Mouse (Mus musculus): ENCODE results near the gene Mbd3. TPM values are rescaled to one million over a fixed set of nuclear protein-coding genes. Genes with fewer than 3 reads are reported as not detected.

Mbd3 gene
- polyA plus RNA-seq, 1 experiment from 2014 or later, result 125 TPM

GRCm38 (mm10) chr10:80392687-80393086, 6.7 kb downstream of the Mbd3 start:
- Histone ChIP-seq H3K27me3 (ENCODE audit: control insufficient read depth, insufficient read depth, low read length) (no peaks in the 10 kb centered on the region), H3K9me3 (ENCODE audit: control insufficient read depth, low read length) (no peaks in the 10 kb centered on the region), H3K4me3 (ENCODE audit: control insufficient read depth in 1 of 2, insufficient read depth in 1 of 2, low read depth in 1 of 2, low read length in 2 of 2) (no peak overlapping the region), H3K36me3 (ENCODE audit: control insufficient read depth, insufficient read depth, low read length) (peaks cover 59% of the 10 kb centered on the region), H3K4me1 (ENCODE audit: control insufficient read depth in 2 of 2, insufficient read depth in 2 of 2, low read length in 2 of 2) (peaks cover 13 to 18% of the 10 kb centered on the region in 2 experiments), H3K4me2 (ENCODE audit: low read length) (no peak overlapping the region), H3K9ac (ENCODE audit: low read length) (no peak overlapping the region), H3K27ac (replicated peaks in 1 of 2; ENCODE audit: control insufficient read depth in 1 of 2, insufficient read depth in 1 of 2, low read depth in 2 of 2, low read length in 2 of 2) (no peak overlapping the region)
- whole genome bisulfite sequencing, result 88% methylated on average over 4 of the region's 5 CpGs
- ATAC-seq (ENCODE audit: insufficient number of reproducible peaks, insufficient read depth, low FRiP score, low read depth), result no peak

- no peaks in the 10 kb centered on the region for H3K9me3 ChIP-seq (ENCODE audit: control insufficient read depth, low read length)
- H3K9ac ChIP-seq (ENCODE audit: low read length), result no peak overlapping the region
- H3K27me3 ChIP-seq (ENCODE audit: control insufficient read depth, insufficient read depth, low read length), result no peaks in the 10 kb centered on the region
- peaks cover 54% of the 10 kb centered on the region for H3K36me3 ChIP-seq (ENCODE audit: control insufficient read depth, insufficient read depth, low read length)
- WGBS, result 82% methylated on average over 9 of the region's 9 CpGs
- peaks cover 7 to 8% of the 10 kb centered on the region in 2 experiments for H3K4me1 ChIP-seq (ENCODE audit: control insufficient read depth in 2 of 2, insufficient read depth in 2 of 2, low read length in 2 of 2)
- no peak overlapping the region for H3K27ac ChIP-seq (replicated peaks in 1 of 2; ENCODE audit: control insufficient read depth in 1 of 2, insufficient read depth in 1 of 2, low read depth in 2 of 2, low read length in 2 of 2)
- no peak overlapping the region for H3K4me3 ChIP-seq (ENCODE audit: control insufficient read depth in 1 of 2, insufficient read depth in 1 of 2, low read depth in 1 of 2, low read length in 2 of 2)
- no peak for ATAC-seq (ENCODE audit: insufficient number of reproducible peaks, insufficient read depth, low FRiP score, low read depth)
- H3K4me2 ChIP-seq (ENCODE audit: low read length), result no peak overlapping the region
Observed at GRCm38 (mm10) chr10:80390697-80391096, 8.7 kb downstream of the Mbd3 start.

DNA sequence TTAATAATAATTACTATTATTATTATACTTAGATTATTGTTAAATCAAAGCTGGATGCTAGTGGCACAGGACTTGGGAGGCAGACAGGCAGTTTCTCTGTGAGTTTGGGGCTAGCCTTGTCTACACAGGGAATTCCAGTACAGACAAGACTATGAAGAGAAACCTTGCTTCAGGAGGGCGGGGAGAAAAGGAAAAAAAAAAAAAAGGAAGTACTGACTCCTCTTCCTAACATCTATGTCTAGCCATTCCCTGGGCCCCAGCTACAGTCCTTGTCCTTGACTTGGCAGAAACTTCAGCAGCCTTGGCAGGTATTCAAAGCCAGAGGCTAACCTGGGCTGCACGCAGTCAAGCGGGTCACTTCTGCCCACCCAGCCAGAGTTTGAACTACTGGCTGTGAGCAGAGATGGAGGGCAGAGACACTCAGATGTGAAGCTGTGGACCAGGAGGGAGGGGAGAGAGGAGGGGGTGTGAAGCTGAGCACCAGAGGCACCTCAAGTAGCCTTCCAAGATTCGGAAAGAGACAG, 10.1 kb downstream of the Mbd3 start:
- H3K36me3 ChIP-seq (ENCODE audit: control insufficient read depth, insufficient read depth, low read length), result peaks cover 47% of the 10 kb centered on the region
- H3K4me2 ChIP-seq (ENCODE audit: low read length), result no peak overlapping the region
- no peak overlapping the region for H3K27ac ChIP-seq (replicated peaks in 1 of 2; ENCODE audit: control insufficient read depth in 1 of 2, insufficient read depth in 1 of 2, low read depth in 2 of 2, low read length in 2 of 2)
- H3K9me3 ChIP-seq (ENCODE audit: control insufficient read depth, low read length), result no peaks in the 10 kb centered on the region
- no peaks in the 10 kb centered on the region for H3K27me3 ChIP-seq (ENCODE audit: control insufficient read depth, insufficient read depth, low read length)
- no peak for ATAC-seq (ENCODE audit: insufficient number of reproducible peaks, insufficient read depth, low FRiP score, low read depth)
- H3K4me1 ChIP-seq (ENCODE audit: control insufficient read depth in 2 of 2, insufficient read depth in 2 of 2, low read length in 2 of 2), result peaks cover 20 to 21% of the 10 kb centered on the region in 2 experiments
- H3K4me3 ChIP-seq (ENCODE audit: control insufficient read depth in 1 of 2, insufficient read depth in 1 of 2, low read depth in 1 of 2, low read length in 2 of 2), result no peak overlapping the region
- no peak overlapping the region for H3K9ac ChIP-seq (ENCODE audit: low read length)
- 73% methylated on average over 4 of the region's 4 CpGs for WGBS

GRCm38 (mm10) chr10:80388731-80389130, 10.6 kb downstream of the Mbd3 start:
- no peaks in the 10 kb centered on the region for H3K27me3 ChIP-seq (ENCODE audit: control insufficient read depth, insufficient read depth, low read length)
- no peak overlapping the region for H3K27ac ChIP-seq (replicated peaks in 1 of 2; ENCODE audit: control insufficient read depth in 1 of 2, insufficient read depth in 1 of 2, low read depth in 2 of 2, low read length in 2 of 2)
- no peak overlapping the region; the same call in 1 of the 2 replicates for H3K9ac ChIP-seq (ENCODE audit: low read length)
- no peak overlapping the region for H3K4me3 ChIP-seq (ENCODE audit: control insufficient read depth in 1 of 2, insufficient read depth in 1 of 2, low read depth in 1 of 2, low read length in 2 of 2)
- WGBS, result 46% methylated on average over 2 of the region's 2 CpGs
- H3K36me3 ChIP-seq (ENCODE audit: control insufficient read depth, insufficient read depth, low read length), result peaks cover 47% of the 10 kb centered on the region
- no peaks in the 10 kb centered on the region for H3K9me3 ChIP-seq (ENCODE audit: control insufficient read depth, low read length)
- peaks cover 23 to 26% of the 10 kb centered on the region in 2 experiments for H3K4me1 ChIP-seq (ENCODE audit: control insufficient read depth in 2 of 2, insufficient read depth in 2 of 2, low read length in 2 of 2)
- ATAC-seq (ENCODE audit: insufficient number of reproducible peaks, insufficient read depth, low FRiP score, low read depth), result no peak
- peak overlapping the region; percentile 96; the same call in 1 of the 2 replicates for H3K4me2 ChIP-seq (ENCODE audit: low read length)

- Histone ChIP-seq H3K9me3 (ENCODE audit: control insufficient read depth, low read length) (no peaks in the 10 kb centered on the region), H3K27ac (replicated peaks in 1 of 2; ENCODE audit: control insufficient read depth in 1 of 2, insufficient read depth in 1 of 2, low read depth in 2 of 2, low read length in 2 of 2) (peak within 1 kb of the TSS; percentile 85 to 89), H3K4me3 (ENCODE audit: control insufficient read depth in 1 of 2, insufficient read depth in 1 of 2, low read depth in 1 of 2, low read length in 2 of 2) (peak within 1 kb of the TSS; percentile 70 to 86), H3K27me3 (ENCODE audit: control insufficient read depth, insufficient read depth, low read length) (no peaks in the 10 kb centered on the region), H3K9ac (ENCODE audit: low read length) (peak within 1 kb of the TSS; percentile 96), H3K4me1 (ENCODE audit: control insufficient read depth in 2 of 2, insufficient read depth in 2 of 2, low read length in 2 of 2) (peaks cover 23 to 30% of the 10 kb centered on the region in 2 experiments), H3K4me2 (ENCODE audit: low read length) (peak within 1 kb of the TSS; percentile 96), H3K36me3 (ENCODE audit: control insufficient read depth, insufficient read depth, low read length) (peaks cover 47% of the 10 kb centered on the region)
- ATAC-seq (ENCODE audit: insufficient number of reproducible peaks, insufficient read depth, low FRiP score, low read depth), result peak; percentile 72
- 1% methylated on average over 14 of the region's 61 CpGs for WGBS
Observed at GRCm38 (mm10) chr10:80387522-80387959, 11.8 kb downstream of the Mbd3 start, which contains the start of gene Mex3d. Gene Mex3d, minus strand, starts transcription at chr10:80387659.

DNA sequence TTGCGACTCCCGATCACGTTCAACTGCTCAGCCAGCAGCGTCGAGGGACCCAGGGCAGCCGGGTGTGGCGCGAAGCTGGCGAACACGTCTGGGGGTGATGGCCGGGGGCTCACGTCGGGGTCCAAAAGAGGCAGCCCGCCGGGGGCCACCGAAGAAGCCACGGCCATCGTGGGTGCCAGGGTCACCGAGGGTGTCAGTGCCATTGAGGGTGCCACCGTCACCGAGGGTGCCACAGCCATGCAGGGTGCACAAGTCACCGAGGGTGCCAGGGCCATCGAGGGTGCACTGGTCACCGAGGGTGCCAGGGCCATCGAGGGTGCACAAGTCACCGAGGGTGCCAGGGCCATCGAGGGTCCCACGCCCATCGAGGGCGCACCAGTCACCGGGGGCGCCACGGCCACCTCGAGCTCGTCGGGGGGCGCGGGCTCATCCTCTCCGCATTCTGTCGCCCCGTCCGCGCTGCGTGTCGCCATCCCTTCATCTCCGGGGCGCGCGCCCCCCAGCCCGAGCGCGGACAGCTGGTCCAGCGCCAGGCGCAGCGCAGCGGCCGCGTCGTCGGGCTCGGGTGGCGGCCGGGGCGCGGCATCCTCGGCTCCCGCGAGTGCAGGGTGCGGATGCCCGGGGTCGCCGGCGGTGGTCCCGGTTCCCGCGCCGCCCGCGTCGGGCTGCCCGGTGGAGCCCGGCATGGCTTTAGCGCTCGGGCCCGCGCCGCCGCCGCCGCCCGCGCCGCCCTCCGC, 12.4 kb downstream of the Mbd3 start:
- Histone ChIP-seq H3K36me3 (ENCODE audit: control insufficient read depth, insufficient read depth, low read length) (peaks cover 47% of the 10 kb centered on the region), H3K4me1 (ENCODE audit: control insufficient read depth in 2 of 2, insufficient read depth in 2 of 2, low read length in 2 of 2) (peaks cover 23 to 30% of the 10 kb centered on the region in 2 experiments), H3K27me3 (ENCODE audit: control insufficient read depth, insufficient read depth, low read length) (no peaks in the 10 kb centered on the region), H3K27ac (replicated peaks in 1 of 2; ENCODE audit: control insufficient read depth in 1 of 2, insufficient read depth in 1 of 2, low read depth in 2 of 2, low read length in 2 of 2) (peak overlapping the region; percentile 85 to 89), H3K4me3 (ENCODE audit: control insufficient read depth in 1 of 2, insufficient read depth in 1 of 2, low read depth in 1 of 2, low read length in 2 of 2) (peak overlapping the region; percentile 63 to 86), H3K9ac (ENCODE audit: low read length) (peak overlapping the region; percentile 96), H3K9me3 (ENCODE audit: control insufficient read depth, low read length) (no peaks in the 10 kb centered on the region), H3K4me2 (ENCODE audit: low read length) (peak overlapping the region; percentile 96)
- peak; percentile 0; the same call in 1 of the 2 replicates for ATAC-seq (ENCODE audit: insufficient number of reproducible peaks, insufficient read depth, low FRiP score, low read depth)
- WGBS, result under 1% methylated on average over 89 of the region's 94 CpGs

DNA sequence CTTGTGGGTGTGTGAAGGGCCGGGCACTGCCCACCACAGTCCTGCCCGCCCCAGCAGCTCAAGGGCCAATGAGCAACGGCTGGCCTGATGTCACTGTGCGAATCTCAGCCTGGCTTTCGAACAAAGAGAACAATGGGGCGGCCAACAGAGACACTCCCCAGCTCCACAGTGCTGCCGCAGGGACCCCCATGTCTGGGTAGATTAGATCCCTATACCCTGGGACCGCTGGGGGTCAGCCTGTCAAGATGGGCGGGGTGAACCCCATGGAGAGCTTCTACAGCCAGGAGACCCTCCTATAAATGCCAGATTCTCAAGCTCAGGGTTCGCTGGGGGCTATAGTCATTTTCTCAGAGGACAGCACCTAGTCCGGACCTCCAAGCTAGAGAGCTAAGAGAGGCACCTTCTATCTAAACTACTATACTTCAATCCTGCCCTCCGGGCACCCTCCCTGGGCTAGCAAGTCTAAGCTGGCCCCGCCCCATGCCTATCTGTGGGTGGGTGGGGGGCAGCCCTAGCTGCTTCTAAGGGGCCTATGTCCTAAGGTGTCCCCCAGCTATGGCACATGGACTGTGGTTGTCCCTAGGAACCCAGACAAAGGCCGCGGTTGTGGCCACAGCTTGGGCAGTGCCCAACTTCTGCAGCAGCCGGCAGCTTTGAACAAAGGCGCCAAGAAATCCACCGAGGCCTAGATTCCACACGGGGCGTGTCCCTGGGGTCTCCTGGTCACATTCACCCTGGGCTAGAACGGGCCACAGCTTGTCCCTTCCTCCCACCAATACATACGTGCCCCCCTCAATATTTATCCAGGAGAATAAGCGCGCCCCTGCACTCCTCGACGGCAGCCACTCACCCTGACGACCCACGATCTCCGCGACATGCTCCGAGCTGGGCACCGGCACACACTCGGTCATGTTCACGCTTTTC, 13.3 kb downstream of the Mbd3 start:
- Histone ChIP-seq H3K9ac (ENCODE audit: low read length) (peak overlapping the region; percentile 96), H3K4me3 (ENCODE audit: control insufficient read depth in 1 of 2, insufficient read depth in 1 of 2, low read depth in 1 of 2, low read length in 2 of 2) (peak overlapping the region; percentile 63 to 86), H3K27me3 (ENCODE audit: control insufficient read depth, insufficient read depth, low read length) (no peaks in the 10 kb centered on the region), H3K27ac (replicated peaks in 1 of 2; ENCODE audit: control insufficient read depth in 1 of 2, insufficient read depth in 1 of 2, low read depth in 2 of 2, low read length in 2 of 2) (peak overlapping the region; percentile 85 to 89), H3K4me1 (ENCODE audit: control insufficient read depth in 2 of 2, insufficient read depth in 2 of 2, low read length in 2 of 2) (peaks cover 23 to 30% of the 10 kb centered on the region in 2 experiments), H3K4me2 (ENCODE audit: low read length) (peak overlapping the region; percentile 96), H3K9me3 (ENCODE audit: control insufficient read depth, low read length) (no peaks in the 10 kb centered on the region), H3K36me3 (ENCODE audit: control insufficient read depth, insufficient read depth, low read length) (peaks cover 47% of the 10 kb centered on the region)
- WGBS, result 2% methylated on average over 34 of the region's 34 CpGs
- ATAC-seq (ENCODE audit: insufficient number of reproducible peaks, insufficient read depth, low FRiP score, low read depth), result peak; percentile 49
